Mouse (Mus musculus): ENCODE data around the gene Mfge8. TPM values are rescaled to one million over a fixed set of nuclear protein-coding genes. Genes with fewer than 3 reads are reported as not detected.

Gene Mfge8
- polyA plus RNA-seq (2015; fragmentation: Nextera tagmentation; extraction: Ambion mirVana), result 206 and 214 TPM in 2 replicates

GRCm38 (mm10) chr7:79148711-79149266, at the start of gene Mfge8:
Gene Mfge8, minus strand, starts transcription at chr7:79149060.
- WGBS, result under 1% methylated on average over 39 of the region's 39 CpGs
- peak within 1 kb of the TSS; percentile 34 for H3K27ac ChIP-seq (replicated peaks)
- H3K36me3 ChIP-seq, result no peaks in the 10 kb centered on the region
- H3K4me2 ChIP-seq, result peak within 1 kb of the TSS; percentile 96
- peak within 1 kb of the TSS; percentile 61 for H3K4me3 ChIP-seq
- H3K9ac ChIP-seq, result peak within 1 kb of the TSS; percentile 63
- H3K4me1 ChIP-seq (replicated peaks), result peaks cover 18% of the 10 kb centered on the region
- peak; percentile 94 for ATAC-seq (ENCODE audit: low FRiP score, low read depth)
- H3K9me3 ChIP-seq, result no peaks in the 10 kb centered on the region
- H3K27me3 ChIP-seq, result no peaks in the 10 kb centered on the region

- no peak overlapping the region for H3K4me2 ChIP-seq
- no peaks in the 10 kb centered on the region for H3K27me3 ChIP-seq
- 46% methylated on average over 16 of the region's 16 CpGs for WGBS
- no peak overlapping the region for H3K9ac ChIP-seq
- no peak overlapping the region for H3K4me3 ChIP-seq
- ATAC-seq (ENCODE audit: low FRiP score, low read depth), result peak; percentile 98
- H3K9me3 ChIP-seq, result no peaks in the 10 kb centered on the region
- peak overlapping the region; percentile 46 for H3K27ac ChIP-seq (replicated peaks)
- H3K36me3 ChIP-seq, result no peaks in the 10 kb centered on the region
- H3K4me1 ChIP-seq (replicated peaks), result peaks cover 15% of the 10 kb centered on the region
These were observed 45.9 kb upstream of the Mfge8 start for GRCm38 (mm10) chr7:79194560-79195413.

- ATAC-seq (ENCODE audit: low FRiP score, low read depth), result no peak
These were observed 45.1 kb upstream of the Mfge8 start for GRCm38 (mm10) chr7:79193936-79194335.

GRCm38 (mm10) chr7:79191501-79191900, 42.6 kb upstream of the Mfge8 start:
- Histone ChIP-seq H3K4me2 (no peak overlapping the region), H3K27ac (replicated peaks) (no peak overlapping the region), H3K4me3 (no peak overlapping the region), H3K9ac (no peak overlapping the region), H3K36me3 (no peaks in the 10 kb centered on the region), H3K4me1 (replicated peaks) (peaks cover 15% of the 10 kb centered on the region), H3K27me3 (no peaks in the 10 kb centered on the region), H3K9me3 (no peaks in the 10 kb centered on the region)
- ATAC-seq (ENCODE audit: low FRiP score, low read depth), result no peak
- 70% methylated on average over 5 of the region's 5 CpGs for WGBS

More at GRCm38 (mm10) chr7:79193936-79194335, 45.1 kb upstream of the Mfge8 start:
- no peak overlapping the region for H3K4me2 ChIP-seq
- no peak overlapping the region for H3K9ac ChIP-seq
- no peaks in the 10 kb centered on the region for H3K36me3 ChIP-seq
- no peaks in the 10 kb centered on the region for H3K27me3 ChIP-seq
- H3K27ac ChIP-seq (replicated peaks), result peak overlapping the region; percentile 46
- H3K4me1 ChIP-seq (replicated peaks), result peaks cover 15% of the 10 kb centered on the region
- H3K4me3 ChIP-seq, result no peak overlapping the region
- H3K9me3 ChIP-seq, result no peaks in the 10 kb centered on the region
- 78% methylated on average over 5 of the region's 5 CpGs for WGBS

GRCm38 (mm10) chr7:79190592-79190991, 41.7 kb upstream of the Mfge8 start:
- no peak overlapping the region for H3K9ac ChIP-seq
- ATAC-seq (ENCODE audit: low FRiP score, low read depth), result no peak
- H3K9me3 ChIP-seq, result no peaks in the 10 kb centered on the region
- no peaks in the 10 kb centered on the region for H3K27me3 ChIP-seq
- no peak overlapping the region for H3K4me3 ChIP-seq
- H3K4me2 ChIP-seq, result no peak overlapping the region
- peaks cover 15% of the 10 kb centered on the region for H3K4me1 ChIP-seq (replicated peaks)
- 36% methylated on average over 3 of the region's 3 CpGs for WGBS
- no peaks in the 10 kb centered on the region for H3K36me3 ChIP-seq
- H3K27ac ChIP-seq (replicated peaks), result no peak overlapping the region

- H3K4me2 ChIP-seq, result no peak overlapping the region
- no peak for ATAC-seq (ENCODE audit: low FRiP score, low read depth)
- 24% methylated on average over 3 of the region's 5 CpGs for WGBS
These were observed 40.4 kb upstream of the Mfge8 start for GRCm38 (mm10) chr7:79189211-79189610.

GRCm38 (mm10) chr7:79187591-79187990, 38.7 kb upstream of the Mfge8 start:
- WGBS, result 98% methylated on average over 2 of the region's 2 CpGs
- ATAC-seq (ENCODE audit: low FRiP score, low read depth), result no peak

More at GRCm38 (mm10) chr7:79189211-79189610, 40.4 kb upstream of the Mfge8 start:
- Histone ChIP-seq H3K9me3 (no peaks in the 10 kb centered on the region), H3K36me3 (no peaks in the 10 kb centered on the region), H3K27ac (replicated peaks) (no peak overlapping the region), H3K9ac (no peak overlapping the region), H3K4me1 (replicated peaks) (peaks cover 4% of the 10 kb centered on the region), H3K27me3 (no peaks in the 10 kb centered on the region), H3K4me3 (no peak overlapping the region)

GRCm38 (mm10) chr7:79183417-79183816, 34.6 kb upstream of the Mfge8 start:
- Histone ChIP-seq H3K36me3 (no peaks in the 10 kb centered on the region), H3K4me2 (no peak overlapping the region), H3K27me3 (no peaks in the 10 kb centered on the region), H3K27ac (replicated peaks) (no peak overlapping the region), H3K4me3 (no peak overlapping the region), H3K9ac (no peak overlapping the region), H3K4me1 (replicated peaks) (no peaks in the 10 kb centered on the region), H3K9me3 (no peaks in the 10 kb centered on the region)
- no peak for ATAC-seq (ENCODE audit: low FRiP score, low read depth)
- 38% methylated on average over 1 of the region's 1 CpGs for WGBS

More at GRCm38 (mm10) chr7:79187591-79187990, 38.7 kb upstream of the Mfge8 start:
- Histone ChIP-seq H3K4me2 (no peak overlapping the region), H3K9me3 (no peaks in the 10 kb centered on the region), H3K27ac (replicated peaks) (no peak overlapping the region), H3K4me1 (replicated peaks) (peaks cover 4% of the 10 kb centered on the region), H3K4me3 (no peak overlapping the region), H3K27me3 (no peaks in the 10 kb centered on the region), H3K36me3 (no peaks in the 10 kb centered on the region), H3K9ac (no peak overlapping the region)

GRCm38 (mm10) chr7:79173800-79174199, 24.9 kb upstream of the Mfge8 start:
- Histone ChIP-seq H3K4me1 (replicated peaks) (no peaks in the 10 kb centered on the region), H3K36me3 (no peaks in the 10 kb centered on the region), H3K4me3 (no peak overlapping the region), H3K27ac (replicated peaks) (no peak overlapping the region), H3K4me2 (no peak overlapping the region), H3K9ac (no peak overlapping the region), H3K27me3 (no peaks in the 10 kb centered on the region), H3K9me3 (no peaks in the 10 kb centered on the region)
- ATAC-seq (ENCODE audit: low FRiP score, low read depth), result no peak
- WGBS, result 88% methylated on average over 3 of the region's 3 CpGs

- ATAC-seq (ENCODE audit: low FRiP score, low read depth), result no peak
- no peak overlapping the region for H3K4me2 ChIP-seq
- 93% methylated on average over 1 of the region's 1 CpGs for WGBS
- no peaks in the 10 kb centered on the region for H3K9me3 ChIP-seq
- no peak overlapping the region for H3K27ac ChIP-seq (replicated peaks)
- no peak overlapping the region for H3K9ac ChIP-seq
- no peaks in the 10 kb centered on the region for H3K4me1 ChIP-seq (replicated peaks)
- H3K36me3 ChIP-seq, result no peaks in the 10 kb centered on the region
- H3K27me3 ChIP-seq, result no peaks in the 10 kb centered on the region
- H3K4me3 ChIP-seq, result no peak overlapping the region
These were observed 22.9 kb upstream of the Mfge8 start for GRCm38 (mm10) chr7:79171782-79172181.

GRCm38 (mm10) chr7:79167006-79167562, 18.2 kb upstream of the Mfge8 start:
- H3K4me2 ChIP-seq, result no peak overlapping the region
- H3K27ac ChIP-seq (replicated peaks), result no peak overlapping the region
- no peaks in the 10 kb centered on the region for H3K27me3 ChIP-seq
- H3K4me1 ChIP-seq (replicated peaks), result no peaks in the 10 kb centered on the region
- H3K36me3 ChIP-seq, result no peaks in the 10 kb centered on the region
- no peak overlapping the region for H3K4me3 ChIP-seq
- H3K9ac ChIP-seq, result no peak overlapping the region
- no peak for ATAC-seq (ENCODE audit: low FRiP score, low read depth)
- WGBS, result 29% methylated on average over 14 of the region's 14 CpGs
- H3K9me3 ChIP-seq, result no peaks in the 10 kb centered on the region

GRCm38 (mm10) chr7:79159406-79159805, 10.5 kb upstream of the Mfge8 start:
- Histone ChIP-seq H3K4me1 (replicated peaks) (no peaks in the 10 kb centered on the region), H3K27me3 (no peaks in the 10 kb centered on the region), H3K36me3 (no peaks in the 10 kb centered on the region), H3K27ac (replicated peaks) (no peak overlapping the region), H3K4me3 (no peak overlapping the region), H3K9me3 (no peaks in the 10 kb centered on the region), H3K9ac (no peak overlapping the region), H3K4me2 (no peak overlapping the region)
- no peak for ATAC-seq (ENCODE audit: low FRiP score, low read depth)
- 68% methylated on average over 1 of the region's 1 CpGs for WGBS

All from hindbrain, embryonic 15.5 days (tissue).